Mouse (Mus musculus) intestine, embryonic 16.5 days (tissue): ENCODE results near the gene Rmnd5a. TPM values are rescaled to one million over a fixed set of nuclear protein-coding genes. Genes with fewer than 3 reads are reported as not detected.

Experiments used
- ATAC-seq: fragments of 200-750 bp; cut with Nextera tagmentation; 2 replicates; pipeline ENCODE4 v1.8.0; 2017; ENCODE audit warnings: moderate TSS enrichment, moderate library complexity
- H3K27ac ChIP-seq: fragments of 300-500 bp; sonication (generic); 2 replicates; pipeline ENCODE4 v1.5.1; 2014; ENCODE audit warnings: mild to moderate bottlenecking, low read length
- H3K27me3 ChIP-seq: fragments of 300-500 bp; sonication (generic); replicated peaks from 2 replicates; pipeline ENCODE4 v1.6.1; 2014; ENCODE audit warnings: low read length, control low read depth, mixed read lengths; ENCODE audit not compliant: control insufficient read depth, insufficient read depth
- H3K36me3 ChIP-seq: fragments of 300-500 bp; sonication (generic); 2 replicates; pipeline ENCODE4 v1.6.1; 2014; ENCODE audit warnings: low read length, control low read depth; ENCODE audit not compliant: control insufficient read depth, insufficient read depth
- H3K4me1 ChIP-seq: fragments of 300-500 bp; sonication (generic); 2 replicates; pipeline ENCODE4 v1.6.1; 2014; ENCODE audit warnings: low read length, control low read depth, mixed read lengths; ENCODE audit not compliant: control insufficient read depth, insufficient read depth
- H3K4me2 ChIP-seq: fragments of 300-500 bp; sonication (generic); 2 replicates; pipeline ENCODE4 v1.6.1; 2014; ENCODE audit warnings: low read depth, low read length, control low read depth
- H3K4me3 ChIP-seq: fragments of 300-500 bp; sonication (generic); 2 replicates; pipeline ENCODE4 v1.5.1; 2014; ENCODE audit warnings: mild to moderate bottlenecking, low read length
- H3K9ac ChIP-seq: fragments of 300-500 bp; sonication (generic); 2 replicates; pipeline ENCODE4 v1.6.1; 2014; ENCODE audit warnings: low read depth, low read length
- H3K9me3 ChIP-seq: fragments of 300-500 bp; sonication (generic); 2 replicates; pipeline ENCODE4 v1.6.1; 2016; ENCODE audit warnings: low read length, control low read depth; ENCODE audit not compliant: control insufficient read depth
- WGBS: fragments of 180-500 bp; shearing (Covaris S2); extraction: QIAGEN DNeasy Blood & Tissue Kit; methylation state at CpG from one replicate; pipeline ENCODE4 v1.1.7; 2014; 5-methylcytosine and 5-hydroxymethylcytosine counted together
- polyA plus RNA-seq: library from polyadenylated mRNA; unstranded; fragments of >200 nt; fragmentation: Nextera tagmentation; extraction: Ambion mirVana; gene quantifications from 2 replicates; pipeline ENCODE4 v1.2.1, GENCODE M21; 2015

Rmnd5a gene
- polyA plus RNA-seq, 1 experiment from 2014 or later = 9.3 TPM

GRCm38 (mm10) chr6:71369416-71369815 is 71.0 kb downstream of the Rmnd5a start:
- 95% methylated on average over 6 of the region's 6 CpGs for WGBS

GRCm38 (mm10) chr6:71363995-71364394 is 76.4 kb downstream of the Rmnd5a start:
- H3K27me3 ChIP-seq = no peaks in the 10 kb centered on the region
- no peaks in the 10 kb centered on the region for H3K36me3 ChIP-seq
- H3K4me2 ChIP-seq = no peak overlapping the region
- no peaks in the 10 kb centered on the region for H3K9me3 ChIP-seq
- ATAC-seq = no peak
- no peak overlapping the region for H3K27ac ChIP-seq
- WGBS = 83% methylated on average over 2 of the region's 2 CpGs
- no peak overlapping the region for H3K4me3 ChIP-seq
- H3K9ac ChIP-seq = no peak overlapping the region
- no peaks in the 10 kb centered on the region for H3K4me1 ChIP-seq

More at GRCm38 (mm10) chr6:71369416-71369815, 71.0 kb downstream of the Rmnd5a start:
- no peak overlapping the region for H3K4me2 ChIP-seq
- no peaks in the 10 kb centered on the region for H3K36me3 ChIP-seq
- H3K4me3 ChIP-seq = no peak overlapping the region
- H3K27ac ChIP-seq = no peak overlapping the region
- no peak overlapping the region for H3K9ac ChIP-seq
- ATAC-seq = no peak
- no peaks in the 10 kb centered on the region for H3K27me3 ChIP-seq
- no peaks in the 10 kb centered on the region for H3K9me3 ChIP-seq
- no peaks in the 10 kb centered on the region for H3K4me1 ChIP-seq

GRCm38 (mm10) chr6:71361156-71361670 is 79.2 kb downstream of the Rmnd5a start:
- 79% methylated on average over 10 of the region's 10 CpGs for WGBS
- Histone ChIP-seq H3K27me3 (no peaks in the 10 kb centered on the region), H3K4me1 (no peaks in the 10 kb centered on the region), H3K4me2 (no peak overlapping the region), H3K27ac (no peak overlapping the region), H3K36me3 (no peaks in the 10 kb centered on the region), H3K9ac (no peak overlapping the region), H3K4me3 (no peak overlapping the region), H3K9me3 (no peaks in the 10 kb centered on the region)
- ATAC-seq = no peak

- H3K4me1 ChIP-seq = no peaks in the 10 kb centered on the region
- WGBS = 65% methylated on average over 5 of the region's 5 CpGs
- H3K9me3 ChIP-seq = no peaks in the 10 kb centered on the region
- H3K9ac ChIP-seq = no peak overlapping the region
- no peak overlapping the region for H3K4me2 ChIP-seq
- no peak overlapping the region for H3K27ac ChIP-seq
- H3K27me3 ChIP-seq = no peaks in the 10 kb centered on the region
- no peak for ATAC-seq
- H3K36me3 ChIP-seq = no peaks in the 10 kb centered on the region
- H3K4me3 ChIP-seq = no peak overlapping the region
These were observed 79.7 kb downstream of the Rmnd5a start for GRCm38 (mm10) chr6:71360751-71361150.

- no peaks in the 10 kb centered on the region for H3K4me1 ChIP-seq
- H3K27me3 ChIP-seq = no peaks in the 10 kb centered on the region
- H3K36me3 ChIP-seq = no peaks in the 10 kb centered on the region
- ATAC-seq = no peak
- whole genome bisulfite sequencing = 83% methylated on average over 4 of the region's 4 CpGs
- no peaks in the 10 kb centered on the region for H3K9me3 ChIP-seq
- H3K9ac ChIP-seq = no peak overlapping the region
- H3K4me3 ChIP-seq = no peak overlapping the region
- H3K27ac ChIP-seq = no peak overlapping the region
- H3K4me2 ChIP-seq = no peak overlapping the region
These were observed 80.2 kb downstream of the Rmnd5a start for GRCm38 (mm10) chr6:71360221-71360620.

- no peak for ATAC-seq
- Histone ChIP-seq H3K4me3 (no peak overlapping the region), H3K9me3 (no peaks in the 10 kb centered on the region), H3K36me3 (no peaks in the 10 kb centered on the region), H3K4me2 (no peak overlapping the region), H3K4me1 (no peaks in the 10 kb centered on the region), H3K27me3 (no peaks in the 10 kb centered on the region), H3K27ac (no peak overlapping the region), H3K9ac (no peak overlapping the region)
- WGBS = 88% methylated on average over 7 of the region's 7 CpGs
These were observed 82.9 kb downstream of the Rmnd5a start for GRCm38 (mm10) chr6:71357493-71357892.

- no peak overlapping the region for H3K9ac ChIP-seq
- no peak for ATAC-seq
- no peak overlapping the region for H3K27ac ChIP-seq
- H3K4me1 ChIP-seq = no peaks in the 10 kb centered on the region
- H3K36me3 ChIP-seq = no peaks in the 10 kb centered on the region
- 78% methylated on average over 2 of the region's 2 CpGs for WGBS
- no peaks in the 10 kb centered on the region for H3K9me3 ChIP-seq
- no peaks in the 10 kb centered on the region for H3K27me3 ChIP-seq
- H3K4me2 ChIP-seq = no peak overlapping the region
- no peak overlapping the region for H3K4me3 ChIP-seq
These were observed 86.7 kb downstream of the Rmnd5a start for GRCm38 (mm10) chr6:71353722-71354121.

- Histone ChIP-seq H3K9me3 (peaks cover 3% of the 10 kb centered on the region; the same call in 1 of the 2 replicates), H3K4me3 (no peak overlapping the region), H3K4me1 (no peaks in the 10 kb centered on the region), H3K27ac (no peak overlapping the region), H3K9ac (no peak overlapping the region), H3K27me3 (no peaks in the 10 kb centered on the region), H3K4me2 (no peak overlapping the region), H3K36me3 (no peaks in the 10 kb centered on the region)
- ATAC-seq = no peak
- 82% methylated on average over 10 of the region's 10 CpGs for WGBS
These were observed 87.5 kb downstream of the Rmnd5a start for GRCm38 (mm10) chr6:71352866-71353427.

- peaks cover 5% of the 10 kb centered on the region for H3K9me3 ChIP-seq
- H3K4me2 ChIP-seq = no peak overlapping the region
- H3K27ac ChIP-seq = no peak overlapping the region
- H3K36me3 ChIP-seq = no peaks in the 10 kb centered on the region
- no peak for ATAC-seq
- H3K9ac ChIP-seq = no peak overlapping the region
- no peak overlapping the region for H3K4me3 ChIP-seq
- no peaks in the 10 kb centered on the region for H3K27me3 ChIP-seq
- WGBS = 90% methylated on average over 6 of the region's 6 CpGs
- H3K4me1 ChIP-seq = no peaks in the 10 kb centered on the region
These were observed 88.2 kb downstream of the Rmnd5a start for GRCm38 (mm10) chr6:71352201-71352600.

- WGBS = 95% methylated on average over 3 of the region's 3 CpGs
- Histone ChIP-seq H3K4me3 (no peak overlapping the region), H3K36me3 (no peaks in the 10 kb centered on the region), H3K27me3 (no peaks in the 10 kb centered on the region), H3K4me2 (no peak overlapping the region), H3K9ac (no peak overlapping the region), H3K9me3 (peaks cover 5% of the 10 kb centered on the region), H3K4me1 (no peaks in the 10 kb centered on the region), H3K27ac (no peak overlapping the region)
- ATAC-seq = no peak
These were observed 89.2 kb downstream of the Rmnd5a start for GRCm38 (mm10) chr6:71351201-71351600.
